Mouse (Mus musculus): ENCODE measurements around the gene Litaf.
"Not testable (repeated sequence)": the region's sequence is repeated elsewhere in the genome, so short reads cannot be mapped to it uniquely, and the experiment has no call there.

Litaf gene

DNA sequence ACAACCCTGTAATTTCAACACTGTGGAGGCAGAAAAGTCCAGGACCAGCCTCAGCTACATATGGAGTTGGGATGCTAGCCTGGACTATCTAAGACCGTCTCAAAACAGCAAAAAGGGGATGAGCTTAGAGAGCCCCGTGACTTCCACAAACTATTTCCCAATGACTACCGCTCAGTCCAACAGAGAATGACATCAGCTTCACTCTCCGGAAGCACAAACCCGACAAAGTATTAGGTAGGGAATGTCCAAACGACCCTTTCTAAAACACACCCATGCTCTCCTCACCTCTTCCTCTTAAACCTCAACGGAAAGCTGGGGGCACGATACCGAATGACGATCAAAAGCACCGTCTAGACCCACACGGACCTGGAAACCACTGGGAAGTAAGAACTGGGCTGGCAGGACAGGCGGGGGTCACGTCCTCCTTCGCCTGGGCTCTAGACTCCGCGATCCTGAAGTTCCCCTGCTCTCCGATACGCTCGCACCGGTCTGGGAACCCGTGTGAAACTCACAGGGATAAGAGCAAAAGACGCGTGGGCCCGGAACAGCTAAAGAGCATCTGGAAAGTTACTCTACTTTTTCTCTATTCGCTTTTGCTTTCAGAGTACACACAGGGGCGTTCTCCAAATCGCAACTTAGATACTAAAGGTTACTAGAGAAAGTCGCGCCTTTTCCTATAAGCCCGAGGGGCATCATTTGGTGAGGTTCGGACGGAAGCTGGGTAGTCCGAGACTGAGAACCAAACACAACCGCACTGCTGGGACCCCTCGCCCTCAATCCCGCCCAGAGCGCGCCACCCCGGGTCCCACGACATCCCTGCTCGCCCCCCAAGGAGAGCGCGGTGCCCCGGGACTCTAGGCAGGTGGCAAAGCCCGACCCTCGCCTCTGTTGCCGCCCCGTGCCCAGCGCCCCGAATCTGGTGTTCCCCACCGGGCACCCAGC, 73.6 kb downstream of the Litaf start:
- in situ Hi-C loops (cut with MboI, MseI): no loop called here

DNA sequence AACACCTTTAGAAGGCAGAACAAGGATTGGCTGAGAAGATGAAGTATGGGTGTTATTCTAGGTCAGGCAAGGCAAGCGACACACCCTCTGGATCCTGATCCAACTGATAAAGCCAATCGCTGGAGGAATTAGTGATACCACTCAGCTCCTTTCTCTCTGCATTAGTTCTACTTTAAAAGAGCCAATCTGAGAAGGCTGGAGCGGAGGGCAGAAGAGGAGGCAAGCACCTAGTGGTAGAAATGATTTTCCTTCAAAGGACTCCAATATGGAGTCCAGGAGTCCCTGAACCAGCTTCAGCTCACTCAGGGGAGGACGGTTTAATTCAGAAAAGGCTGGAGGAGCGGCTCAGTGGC, 74.2 kb downstream of the Litaf start:
- in situ Hi-C loops (cut with MboI, MseI): no loop called here

DNA sequence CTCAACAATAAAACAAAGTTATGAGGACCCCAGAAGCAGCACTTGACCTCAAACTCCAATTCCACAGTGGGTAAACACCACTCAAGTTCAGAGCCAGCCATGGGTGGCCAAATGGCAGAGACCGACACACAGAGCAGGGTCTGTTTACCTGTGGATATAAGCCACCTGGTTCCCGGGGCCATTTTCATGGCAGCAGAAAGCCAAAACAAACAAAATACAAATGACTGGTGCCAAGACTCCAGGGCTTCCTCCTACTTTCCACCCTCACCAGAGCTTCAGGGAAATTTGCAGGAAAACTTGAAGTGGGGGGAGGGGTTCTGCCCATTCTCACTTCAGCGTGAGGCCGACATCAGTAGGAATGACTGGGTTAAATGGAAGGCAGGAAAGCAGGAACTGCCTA, 75.2 kb downstream of the Litaf start:
- in situ Hi-C loops (cut with MboI, MseI): no loop called here

DNA sequence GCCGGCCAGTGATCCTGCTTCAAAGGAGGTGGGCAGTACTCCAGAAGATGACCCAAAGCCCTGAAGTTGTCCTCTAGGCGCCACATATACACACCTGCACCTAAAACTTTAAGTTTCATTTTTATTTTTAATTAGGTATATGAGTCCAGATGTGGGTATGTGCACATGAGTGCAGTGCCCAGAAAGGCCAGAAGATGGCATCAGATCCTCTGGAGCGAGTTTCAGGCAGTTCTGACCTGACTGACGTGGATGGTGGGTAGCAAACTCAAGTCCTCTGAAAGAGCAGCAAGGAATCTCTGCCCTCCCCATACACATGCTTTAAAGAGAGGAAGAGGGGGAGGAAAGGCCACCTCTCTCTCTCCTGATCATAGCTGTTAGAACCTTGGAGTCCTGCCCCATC, 76.1 kb downstream of the Litaf start:
- in situ Hi-C loops (cut with MboI, MseI): no loop called here

DNA sequence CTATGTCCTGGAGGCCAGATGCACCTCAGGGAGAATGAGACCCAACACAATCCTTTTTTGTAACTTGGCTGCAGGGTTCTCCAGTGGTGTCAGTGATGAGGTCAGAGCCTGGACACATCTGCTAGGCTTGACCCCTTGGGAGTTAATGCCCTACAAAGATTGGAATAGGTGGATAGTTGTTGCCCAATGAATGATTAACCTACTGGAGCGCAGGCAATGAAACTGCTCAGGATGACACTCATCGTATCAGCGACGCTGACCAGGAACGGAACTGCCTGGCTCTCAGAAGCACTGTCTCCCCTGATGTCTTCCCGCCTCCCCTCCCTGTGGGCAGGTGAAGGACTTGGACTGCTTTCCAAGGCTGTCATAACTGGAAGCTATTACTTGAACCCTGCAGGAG, 76.6 kb downstream of the Litaf start:
- in situ Hi-C loops (cut with MboI, MseI): no loop called here

DNA sequence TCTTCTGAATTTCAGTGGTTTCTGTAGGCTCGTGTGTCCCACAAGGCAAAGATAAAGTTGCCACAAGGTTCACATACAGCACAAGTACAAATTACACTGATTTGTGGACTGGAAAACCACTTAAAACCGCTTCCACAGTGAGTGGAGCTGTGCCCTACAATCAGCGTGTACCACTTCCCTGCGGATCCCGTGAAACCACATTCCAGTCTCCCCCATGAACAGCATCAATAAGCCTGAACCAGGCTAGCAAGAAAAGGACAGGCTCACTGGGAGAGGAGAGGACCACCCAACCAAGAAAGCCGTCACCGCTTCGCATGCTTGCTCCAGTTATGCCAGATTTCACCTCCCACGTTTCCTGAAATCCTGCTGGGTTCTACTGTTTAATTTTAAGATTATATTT, 77.7 kb downstream of the Litaf start:
- in situ Hi-C loops (cut with MboI, MseI): no loop called here

DNA sequence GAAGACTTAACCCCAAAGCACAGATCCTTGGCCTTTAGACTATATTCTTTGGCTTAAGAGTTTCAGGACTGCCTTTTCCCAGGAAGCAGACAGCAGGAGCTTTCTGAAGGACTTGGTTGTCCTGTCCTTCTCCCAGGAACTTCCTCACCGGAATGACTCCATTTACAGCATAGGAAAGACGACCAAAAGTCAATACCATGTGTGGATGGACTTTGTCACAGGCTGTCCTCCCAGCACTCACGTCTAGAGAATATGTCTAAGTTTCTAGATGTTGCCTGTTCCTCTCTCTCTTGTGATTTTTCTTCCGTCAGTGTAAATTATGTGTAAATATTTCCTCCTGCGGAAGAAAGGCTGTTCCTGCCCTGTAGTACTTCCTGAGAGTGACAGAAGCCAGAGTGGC, 81.4 kb downstream of the Litaf start:
- in situ Hi-C loops (cut with MboI, MseI): no loop called here

DNA sequence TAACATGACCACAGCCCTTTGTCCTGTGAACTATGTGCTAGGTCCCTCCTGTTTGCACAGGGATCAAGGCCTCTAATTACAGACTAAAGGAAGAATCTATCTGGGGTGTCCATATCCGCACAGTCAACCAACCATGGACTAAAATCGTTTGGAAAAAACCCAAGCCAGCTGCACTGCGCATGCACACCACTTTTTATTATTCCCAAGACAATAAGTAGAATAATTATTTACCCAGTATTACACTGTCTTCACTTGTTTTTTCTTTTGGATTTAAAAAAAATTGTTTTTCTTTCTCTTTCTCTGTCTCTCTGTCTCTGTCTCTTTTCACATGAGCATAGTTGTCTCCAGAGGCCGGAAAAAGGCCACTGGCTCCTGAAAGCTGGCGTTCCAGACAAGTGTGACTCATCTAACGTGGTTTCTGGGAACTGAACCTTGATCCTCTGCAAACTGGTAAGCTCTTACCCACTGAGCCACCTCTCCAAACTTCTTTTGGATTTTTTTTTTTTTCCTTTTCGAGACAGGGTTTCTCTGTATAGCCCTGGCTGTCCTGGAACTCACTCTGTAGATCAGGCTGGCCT, 84.4 kb downstream of the Litaf start:
- in situ Hi-C loops (cut with MboI, MseI): no loop called here

DNA sequence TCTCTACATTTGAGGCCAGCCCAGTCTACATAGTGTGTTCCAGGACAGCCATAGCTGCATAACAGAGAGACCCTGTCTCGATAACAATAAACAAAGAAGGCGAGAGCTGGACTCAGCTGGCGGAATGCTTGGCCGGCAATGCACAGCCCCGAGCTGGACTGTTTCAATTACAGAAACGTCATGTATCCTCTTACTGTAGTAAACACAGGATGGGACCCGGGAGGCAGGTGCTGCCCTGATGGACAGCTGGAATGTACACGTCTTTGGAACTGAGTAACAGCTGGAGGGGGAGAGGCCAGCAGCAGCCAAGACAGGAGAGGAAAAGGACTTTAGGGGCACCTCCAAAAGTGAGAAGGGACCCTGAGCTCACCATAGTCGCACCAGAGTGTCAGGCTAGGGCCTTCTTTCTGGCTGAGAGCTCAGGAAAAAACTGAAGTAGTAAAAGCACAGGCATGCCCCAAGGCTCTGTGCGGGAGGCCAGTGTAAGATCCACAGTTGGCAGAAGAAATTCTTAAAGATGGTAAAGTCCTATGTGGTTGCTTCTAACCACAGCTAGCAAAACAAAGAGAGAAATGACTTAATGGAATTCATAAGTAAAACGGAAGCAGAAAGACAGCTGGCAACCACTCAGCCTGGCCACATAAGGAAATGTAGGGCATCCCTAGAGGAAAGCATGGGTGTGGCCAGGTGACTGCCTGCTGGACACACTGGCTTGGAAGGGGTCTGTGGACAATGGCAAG, 86.7 kb downstream of the Litaf start:
- in situ Hi-C loops (cut with MboI, MseI): no loop called here

DNA sequence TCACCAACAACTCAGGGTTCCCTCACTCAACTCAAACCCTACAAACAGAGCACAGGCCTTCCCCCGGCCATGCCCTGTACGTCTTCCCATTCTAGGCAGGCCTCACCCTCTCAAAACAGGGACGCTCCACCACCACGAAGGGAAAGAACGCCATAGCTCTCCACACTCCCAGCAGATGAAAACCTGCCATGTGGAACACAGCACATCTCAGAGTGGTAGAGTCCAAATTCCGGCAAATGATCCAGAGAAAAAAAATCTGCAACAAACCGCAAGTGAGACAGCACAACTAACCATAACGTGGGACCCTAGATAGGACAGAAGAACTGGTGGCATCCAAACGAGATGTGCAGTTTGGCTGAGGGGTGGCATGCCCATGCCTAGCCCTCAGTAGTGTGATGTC, 88.1 kb downstream of the Litaf start:
- in situ Hi-C loops (cut with MboI, MseI): no loop called here

DNA sequence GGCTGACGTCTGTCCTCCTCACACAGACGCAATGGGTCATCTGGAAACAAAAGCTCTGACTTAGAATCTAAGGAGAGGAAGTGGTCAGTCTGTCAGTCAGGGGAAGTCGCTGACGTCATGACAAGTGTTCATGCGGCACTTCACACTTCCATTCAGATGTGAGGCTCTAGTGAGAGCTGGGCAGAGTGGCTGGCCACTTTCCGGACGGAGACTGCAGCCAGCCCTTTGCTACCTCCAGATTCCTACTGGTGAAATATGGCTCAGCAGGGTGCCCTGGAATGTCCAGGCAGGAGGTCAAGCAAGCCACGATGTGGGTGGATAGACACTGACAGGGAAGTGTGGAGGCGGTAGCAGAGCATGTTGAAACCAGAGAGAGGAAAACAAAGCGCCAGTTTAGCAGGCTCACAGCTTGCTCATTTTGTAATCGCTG, 89.7 kb downstream of the Litaf start:
- in situ Hi-C loops (cut with MboI, MseI): no loop called here

DNA sequence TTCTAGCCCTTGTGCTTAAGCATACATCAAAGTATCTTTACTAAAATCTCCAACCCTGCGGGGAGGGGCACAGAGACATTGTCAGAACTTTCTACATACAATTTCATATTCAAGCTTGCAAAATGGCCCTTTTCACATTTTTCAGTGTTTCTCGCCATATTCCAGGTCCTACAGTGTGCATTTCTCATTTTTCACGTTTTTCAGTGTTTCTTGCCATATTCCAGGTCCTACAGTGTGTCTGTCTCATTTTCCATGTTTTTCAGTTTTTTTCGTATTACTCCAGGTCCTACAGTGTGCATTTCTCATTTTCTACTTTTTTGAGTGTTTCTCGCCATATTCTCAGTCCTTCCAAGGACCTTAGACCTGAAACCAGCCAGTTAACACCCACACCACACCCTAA, 91.0 kb downstream of the Litaf start:
- in situ Hi-C loops (cut with MboI, MseI): no loop called here

DNA sequence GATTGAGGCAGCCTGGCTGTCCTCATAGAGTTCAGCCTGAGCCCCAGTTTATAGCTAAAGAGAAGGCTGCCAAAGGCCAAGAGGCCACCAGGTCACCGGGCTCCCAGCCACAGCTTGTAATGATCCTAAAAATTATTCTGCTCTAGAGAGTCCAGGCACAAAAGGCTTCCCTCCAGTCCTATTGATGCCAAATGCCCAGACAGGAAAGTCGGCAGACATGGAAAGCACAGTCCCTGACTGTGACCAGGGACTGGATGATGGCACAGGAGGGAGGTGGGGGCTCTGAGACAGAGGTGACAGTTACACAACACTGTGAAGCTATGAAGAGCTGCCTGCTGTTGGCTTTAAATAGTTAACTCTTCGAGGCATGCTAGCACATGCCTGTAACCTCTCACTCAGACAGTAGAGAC, 91.9 kb downstream of the Litaf start:
- in situ Hi-C loops (cut with MboI, MseI): no loop called here

DNA sequence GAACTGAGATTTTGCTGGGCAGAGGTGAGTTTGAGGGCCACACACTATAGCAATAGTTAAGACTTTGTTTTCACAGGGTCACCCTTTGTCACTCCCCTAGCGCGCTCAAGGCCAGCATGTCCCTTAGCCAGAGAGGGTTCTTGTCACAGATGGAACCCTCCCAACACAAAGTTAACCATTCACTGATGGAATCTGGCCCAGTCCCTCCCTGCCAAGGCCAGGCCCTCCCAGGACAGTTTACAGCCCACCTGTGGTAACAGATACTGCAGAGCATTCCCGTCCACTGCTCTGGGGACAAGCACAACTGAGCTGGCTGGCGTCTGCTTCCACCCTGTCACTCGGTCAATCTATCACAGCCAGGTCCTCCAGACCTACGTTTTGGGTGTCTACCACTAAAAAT, 93.7 kb downstream of the Litaf start:
- in situ Hi-C loops (cut with MboI, MseI): no loop called here

DNA sequence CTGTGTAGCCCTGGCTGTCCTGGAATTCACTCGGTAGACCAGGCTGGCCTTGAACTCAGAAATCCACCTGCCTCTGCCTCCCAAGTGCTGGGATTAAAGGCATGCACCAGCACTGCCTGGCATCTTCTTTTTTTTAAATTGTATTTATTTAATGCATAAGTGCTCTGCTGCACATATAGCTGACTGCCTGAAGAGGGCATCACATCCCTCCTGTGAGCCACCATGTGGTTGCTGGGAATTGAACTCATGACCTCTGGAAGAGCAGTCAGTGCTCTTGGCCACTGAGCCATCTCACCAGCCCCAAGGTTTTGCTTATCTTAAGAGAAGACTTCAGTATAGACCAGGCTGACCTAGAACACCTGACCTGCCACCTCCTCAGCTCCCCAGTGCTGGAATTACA, 96.0 kb downstream of the Litaf start:
- in situ Hi-C loops (cut with MboI, MseI): not testable (repeated sequence)

DNA sequence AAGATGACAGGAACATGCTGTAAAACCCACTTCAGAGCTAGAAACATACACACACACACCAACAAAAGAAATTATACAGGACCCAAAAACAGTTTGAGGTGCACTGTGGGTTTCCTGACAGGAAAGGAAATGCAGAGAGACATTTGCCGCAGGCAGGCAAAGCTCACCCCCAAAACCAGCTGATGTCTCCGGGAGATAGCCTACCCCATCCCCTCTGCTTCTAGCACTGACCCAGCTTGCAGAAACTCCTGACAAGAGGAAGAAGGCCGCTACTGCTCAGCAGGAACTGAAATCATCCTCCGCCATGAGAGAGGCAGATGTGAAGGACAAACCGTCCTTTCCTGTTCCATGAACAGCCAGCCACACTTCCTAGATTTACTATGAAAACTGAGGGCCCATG, 96.6 kb downstream of the Litaf start:
- in situ Hi-C loops (cut with MboI, MseI): no loop called here

DNA sequence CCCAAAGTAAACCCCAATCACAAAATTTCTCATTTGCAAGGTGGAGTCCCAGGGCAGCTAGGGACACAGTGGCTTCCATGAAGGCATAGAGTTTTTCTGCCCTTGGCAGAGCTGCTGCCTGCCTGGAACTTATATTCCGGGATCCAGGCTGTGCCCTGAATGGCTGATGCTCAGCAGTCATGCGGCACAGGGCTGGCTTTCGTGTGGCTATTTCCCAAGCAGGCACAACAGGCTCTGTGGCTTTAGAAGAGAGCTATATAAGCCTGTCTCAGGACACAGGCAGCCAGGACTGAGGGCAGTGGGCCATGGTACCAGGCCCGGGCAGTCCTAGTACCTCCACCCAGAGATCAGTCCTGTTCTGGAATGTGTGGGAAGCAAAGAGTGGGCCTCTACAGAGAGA, 97.7 kb downstream of the Litaf start:
- in situ Hi-C loops (cut with MboI, MseI): no loop called here

DNA sequence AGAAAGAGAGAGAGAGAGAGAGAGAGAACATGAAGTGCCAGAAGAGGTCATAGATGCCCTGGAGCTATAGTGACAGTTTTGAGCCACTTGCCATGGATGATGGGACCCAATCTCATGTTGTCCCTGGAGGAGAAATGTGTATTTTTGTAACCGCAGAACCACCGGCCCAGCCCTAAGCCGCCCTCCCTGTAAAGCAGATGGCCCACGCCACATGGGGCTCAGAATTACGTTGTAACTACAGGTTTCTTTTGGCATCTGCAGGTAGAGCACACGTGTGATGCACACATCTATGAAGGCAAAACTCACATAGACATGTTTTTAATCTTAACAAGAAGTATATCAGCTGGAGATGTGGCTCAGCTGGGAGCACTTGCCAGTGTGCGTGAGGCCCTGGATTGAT, 98.2 kb downstream of the Litaf start:
- in situ Hi-C loops (cut with MboI, MseI): no loop called here

DNA sequence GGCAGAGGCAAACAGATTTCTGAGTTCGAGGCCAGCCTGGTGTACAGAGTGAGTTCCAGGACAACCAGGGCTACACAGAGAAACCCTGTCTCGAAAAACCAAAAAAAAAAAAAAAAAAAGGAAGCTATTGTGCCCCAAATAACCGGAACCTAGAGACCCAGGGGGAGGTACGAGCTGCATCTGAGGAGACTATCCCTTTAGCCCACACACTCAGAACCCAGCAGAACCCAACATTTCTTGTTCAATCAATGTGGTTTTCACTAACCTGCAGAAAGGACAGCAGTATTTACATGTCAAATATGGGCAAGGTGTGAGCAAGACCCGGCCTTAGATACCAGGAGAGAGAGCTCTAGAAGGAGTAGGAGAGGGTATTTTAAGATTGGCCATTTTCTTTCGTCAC, 98.9 kb downstream of the Litaf start:
- in situ Hi-C loops (cut with MboI, MseI): no loop called here

DNA sequence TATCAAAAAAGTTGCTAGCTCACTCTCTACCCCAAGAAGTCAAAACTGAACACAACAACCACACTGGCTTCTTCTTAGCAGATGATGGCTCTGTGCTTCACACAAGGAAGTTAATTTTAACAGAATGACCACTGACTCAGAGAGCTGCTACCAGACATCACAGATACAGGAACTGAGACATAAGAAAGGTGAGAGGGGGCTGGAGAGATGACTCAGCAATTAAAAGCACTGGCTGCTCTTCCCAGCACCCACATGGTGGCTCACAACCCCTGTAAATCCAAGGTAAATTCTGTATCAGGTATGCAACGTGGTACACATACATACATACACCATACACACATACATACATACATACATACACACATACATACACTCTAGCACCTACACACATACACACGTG, 100.9 kb downstream of the Litaf start:
- in situ Hi-C loops (cut with MboI, MseI): no loop called here

DNA sequence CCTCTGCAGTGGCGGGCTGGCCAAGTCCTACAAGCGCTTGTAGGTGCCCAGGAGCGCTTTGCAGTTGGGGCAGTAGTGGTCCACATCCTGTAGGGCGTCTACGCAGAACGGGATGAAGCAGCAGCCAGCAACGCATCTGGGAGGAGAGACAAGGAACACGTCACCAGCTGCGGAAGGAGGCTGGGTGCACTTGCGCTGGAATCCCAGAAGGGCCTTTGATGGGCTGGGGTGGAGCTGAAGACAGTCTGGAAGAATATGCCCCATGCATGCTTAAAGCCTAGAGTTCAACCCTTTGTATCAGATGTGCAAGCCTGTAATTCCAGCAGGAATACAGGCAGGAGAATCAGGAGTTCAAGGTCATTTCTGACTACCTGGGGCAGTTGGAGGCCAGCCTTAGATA, 105.0 kb downstream of the Litaf start:
- in situ Hi-C loops (cut with MboI, MseI): no loop called here

DNA sequence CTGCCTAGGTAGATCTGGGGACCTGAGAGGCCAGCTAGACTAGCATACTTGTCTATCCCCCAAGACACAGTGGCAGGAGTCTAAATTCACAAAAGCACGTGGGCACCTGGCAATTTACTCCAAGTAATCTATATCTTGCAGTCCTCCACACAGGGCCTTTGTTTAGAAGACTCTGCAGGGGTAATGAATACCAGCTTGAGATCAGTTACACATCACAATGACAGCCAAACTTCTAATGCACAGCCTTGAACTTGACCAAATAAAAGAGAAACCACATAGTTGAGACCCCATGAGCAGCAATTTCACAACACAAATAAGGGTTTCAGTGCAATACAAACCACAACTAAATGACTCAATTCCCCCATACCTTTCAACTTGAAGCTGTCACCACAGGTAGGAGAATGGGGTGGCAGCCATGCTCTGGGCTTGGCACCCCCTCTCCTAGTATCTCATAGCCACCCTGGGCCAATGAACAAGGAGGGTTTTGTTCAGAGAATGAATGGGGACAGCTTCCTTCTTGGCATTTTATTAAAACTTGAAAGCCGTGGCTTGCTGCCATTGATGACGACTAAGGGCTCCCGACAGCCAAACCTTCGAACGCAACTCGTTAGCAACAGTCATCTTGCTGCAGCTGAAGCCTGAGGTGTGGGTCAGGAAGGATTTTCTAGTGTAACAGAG, 107.1 kb downstream of the Litaf start:
- in situ Hi-C loops (cut with MboI, MseI): no loop called here

All from regulatory T cell (primary cell).